Mouse (Mus musculus) MEL (cell line): ENCODE data around the gene Slc26a10. TPM values are rescaled to one million over a fixed set of nuclear protein-coding genes. Genes with fewer than 3 reads are reported as not detected.
A peak's percentile ranks its signal among the peaks of the same experiment; 100 is the strongest.

Source experiments
- DNase-seq: peaks from one replicate; pipeline ENCODE4 v3.0.0; 2011; ENCODE audit warnings: low read depth, low spot score
- H3K27ac ChIP-seq: 2 replicates; pipeline ENCODE4 v1.5.1; 2012; ENCODE audit warnings: low read depth, mild to moderate bottlenecking, control low read depth, low read length, moderate library complexity; ENCODE audit not compliant: control insufficient read depth
- H3K27me3 ChIP-seq, 2 experiments: fragments of 150-350 bp in 1 of 2; sonication (generic) in 1 of 2; 2 replicates each; pipeline ENCODE4 v1.6.1; 2012; ENCODE audit warnings: low read length in 2 of 2, mild to moderate bottlenecking in 2 of 2, improper control_type of control experiment in 1 of 2, moderate library complexity in 1 of 2; ENCODE audit not compliant: insufficient read depth in 2 of 2, control insufficient read depth in 1 of 2
- H3K36me3 ChIP-seq, 2 experiments: 2 replicates each; pipeline ENCODE4 v1.6.1; 2012 to 2014; ENCODE audit warnings: low read length in 2 of 2, improper control_type of control experiment in 1 of 2, inconsistent platforms in 1 of 2, mild to moderate bottlenecking in 1 of 2; ENCODE audit not compliant: insufficient read depth in 2 of 2, control insufficient read depth in 1 of 2
- H3K4me1 ChIP-seq, 2 experiments: fragments of 150-350 bp in 1 of 2; sonication (generic) in 1 of 2; 2 replicates each; pipeline ENCODE4 v1.6.1; 2012; ENCODE audit warnings: low read length in 2 of 2, improper control_type of control experiment in 1 of 2, mild to moderate bottlenecking in 1 of 2; ENCODE audit not compliant: insufficient read depth in 2 of 2, control insufficient read depth in 1 of 2
- H3K4me3 ChIP-seq, 2 experiments: fragments of 150-350 bp in 1 of 2; sonication (generic) in 1 of 2; 2 replicates each; pipeline ENCODE4 v1.5.1; 2012; ENCODE audit warnings: low read depth in 2 of 2, low read length in 2 of 2, mild to moderate bottlenecking in 2 of 2, moderate library complexity in 2 of 2, control low read depth in 1 of 2, improper control_type of control experiment in 1 of 2; ENCODE audit not compliant: control insufficient read depth in 1 of 2, insufficient read depth in 1 of 2
- H3K79me2 ChIP-seq: 2 replicates; pipeline ENCODE4 v1.6.1; 2012; ENCODE audit warnings: mild to moderate bottlenecking, low read length, moderate library complexity; ENCODE audit not compliant: control insufficient read depth, poor library complexity, insufficient read depth
- H3K9ac ChIP-seq: 2 replicates; pipeline ENCODE4 v1.6.1; 2012; ENCODE audit warnings: low read depth, mild to moderate bottlenecking, control low read depth, low read length, moderate library complexity; ENCODE audit not compliant: control insufficient read depth, poor library complexity, severe bottlenecking
- H3K9me3 ChIP-seq: fragments of 150-350 bp; sonication (generic); replicated peaks from 2 replicates; pipeline ENCODE4 v1.6.1; 2012; ENCODE audit warnings: mild to moderate bottlenecking, low read length, improper control_type of control experiment, moderate library complexity; ENCODE audit not compliant: insufficient read depth
- BHLHE40 ChIP-seq: IDR thresholded peaks from 2 replicates; pipeline ENCODE4 v1.6.1; 2012; ENCODE audit warnings: low read depth, mild to moderate bottlenecking, inconsistent platforms, low read length, improper control_type of control experiment, borderline replicate concordance
- CTCF ChIP-seq, 3 experiments: IDR thresholded peaks in 2 of 3; conservative IDR thresholded peaks in 1 of 3; 2 replicates each; pipeline ENCODE4 v1.5.1; 2011 to 2012; ENCODE audit warnings: low read length in 3 of 3, low read depth in 2 of 3, mild to moderate bottlenecking in 2 of 3, improper control_type of control experiment in 1 of 3, inconsistent platforms in 1 of 3, mixed read lengths in 1 of 3, moderate library complexity in 1 of 3; ENCODE audit not compliant: control insufficient read depth in 1 of 3, insufficient read depth in 1 of 3, poor library complexity in 1 of 3, severe bottlenecking in 1 of 3
- E2F4 ChIP-seq: IDR thresholded peaks from 2 replicates; pipeline ENCODE4 v1.6.1; 2011; ENCODE audit warnings: low read depth, low read length, improper control_type of control experiment, borderline replicate concordance
- ELF1 ChIP-seq: IDR thresholded peaks from 2 replicates; pipeline ENCODE4 v1.6.1; 2014; ENCODE audit warnings: low read depth, mild to moderate bottlenecking, inconsistent platforms, low read length, improper control_type of control experiment, moderate library complexity
- EP300 ChIP-seq, 2 experiments: IDR thresholded peaks; 2 replicates each; pipeline ENCODE4 v1.6.1; 2011; ENCODE audit warnings: improper control_type of control experiment in 2 of 2, low read length in 2 of 2, low read depth in 1 of 2, mild to moderate bottlenecking in 1 of 2
- ETS1 ChIP-seq: IDR thresholded peaks from 2 replicates; pipeline ENCODE4 v1.6.1; 2012; ENCODE audit warnings: low read depth, mild to moderate bottlenecking, inconsistent platforms, low read length, improper control_type of control experiment, moderate library complexity
- GABPA ChIP-seq: IDR thresholded peaks from 2 replicates; pipeline ENCODE4 v1.6.1; 2012; ENCODE audit warnings: low read depth, mild to moderate bottlenecking, inconsistent platforms, low read length, improper control_type of control experiment, moderate library complexity
- HCFC1 ChIP-seq: IDR thresholded peaks from 2 replicates; pipeline ENCODE4 v1.6.1; 2012; ENCODE audit warnings: low read depth, mild to moderate bottlenecking, inconsistent platforms, low read length, improper control_type of control experiment, moderate library complexity
- KAT2A ChIP-seq: conservative IDR thresholded peaks from 2 replicates; pipeline ENCODE4 v1.6.1; 2012; ENCODE audit warnings: low read depth, low read length, improper control_type of control experiment, inconsistent platforms
- MAZ ChIP-seq: IDR thresholded peaks from 2 replicates; pipeline ENCODE4 v1.6.1; 2012; ENCODE audit warnings: low read depth, mild to moderate bottlenecking, inconsistent platforms, low read length, improper control_type of control experiment
- MEF2A ChIP-seq: IDR thresholded peaks from 2 replicates; pipeline ENCODE4 v1.6.1; 2014; ENCODE audit warnings: low read depth, mild to moderate bottlenecking, inconsistent platforms, low read length, improper control_type of control experiment; ENCODE audit not compliant: poor library complexity, insufficient replicate concordance, severe bottlenecking; ENCODE audit errors: extremely low read depth
- MXI1 ChIP-seq: IDR thresholded peaks from 2 replicates; pipeline ENCODE4 v1.6.1; 2011; ENCODE audit warnings: mild to moderate bottlenecking, low read depth, low read length, improper control_type of control experiment
- MYC ChIP-seq: IDR thresholded peaks from 2 replicates; pipeline ENCODE4 v1.6.1; 2011; ENCODE audit warnings: low read depth, mild to moderate bottlenecking, low read length, improper control_type of control experiment, moderate library complexity
- POLR2AphosphoS2 ChIP-seq: IDR thresholded peaks from 2 replicates; pipeline ENCODE4 v1.6.1; 2011; ENCODE audit warnings: low read length, improper control_type of control experiment
- RAD21 ChIP-seq: IDR thresholded peaks from 2 replicates; pipeline ENCODE4 v1.6.1; 2011; ENCODE audit warnings: mild to moderate bottlenecking, low read depth, low read length, improper control_type of control experiment
- SIN3A ChIP-seq: IDR thresholded peaks from 2 replicates; pipeline ENCODE4 v1.6.1; 2012; ENCODE audit warnings: low read length, improper control_type of control experiment, inconsistent platforms
- SMC3 ChIP-seq: IDR thresholded peaks from 2 replicates; pipeline ENCODE4 v1.6.1; 2011; ENCODE audit warnings: low read depth, low read length, improper control_type of control experiment
- TCF12 ChIP-seq: IDR thresholded peaks from 2 replicates; pipeline ENCODE4 v1.6.1; 2014; ENCODE audit warnings: low read depth, mild to moderate bottlenecking, inconsistent platforms, low read length, improper control_type of control experiment, moderate library complexity
- USF1 ChIP-seq: IDR thresholded peaks from 2 replicates; pipeline ENCODE4 v1.6.1; 2014; ENCODE audit warnings: low read depth, mild to moderate bottlenecking, inconsistent platforms, low read length, improper control_type of control experiment, moderate library complexity
- USF2 ChIP-seq, 2 experiments: IDR thresholded peaks; 2 replicates each; pipeline ENCODE4 v1.6.1; 2011 to 2012; ENCODE audit warnings: improper control_type of control experiment in 2 of 2, low read length in 2 of 2, borderline replicate concordance in 1 of 2, inconsistent platforms in 1 of 2, low read depth in 1 of 2, mild to moderate bottlenecking in 1 of 2; ENCODE audit not compliant: insufficient read depth in 1 of 2
- ZC3H11A ChIP-seq: IDR thresholded peaks from 2 replicates; pipeline ENCODE4 v1.6.1; 2012; ENCODE audit warnings: low read depth, mild to moderate bottlenecking, inconsistent platforms, low read length, improper control_type of control experiment
- ZMIZ1 ChIP-seq: IDR thresholded peaks from 2 replicates; pipeline ENCODE4 v1.6.1; 2012; ENCODE audit warnings: low read depth, mild to moderate bottlenecking, inconsistent platforms, low read length, improper control_type of control experiment, moderate library complexity
- polyA plus RNA-seq, 2 experiments: library from polyadenylated mRNA; stranded (reverse) in 1 of 2; unstranded in 1 of 2; fragments of >175 nt in 1 of 2; fragments of >200 nt in 1 of 2; gene quantifications; 2 replicates each; pipeline versions ENCODE4 v1.2.1 to v1.2.4; 2012; ENCODE audit warnings: low replicate concordance in 2 of 2, low read depth in 1 of 2; ENCODE audit not compliant: insufficient read length in 2 of 2, insufficient read depth in 1 of 2, missing spikeins in 1 of 2
- total RNA-seq: library from RNA; depleted of rRNA; stranded (reverse); fragments of 300-350 nt; gene quantifications from 2 replicates; pipeline ENCODE4 v1.2.3, GENCODE M21; 2012; rRNA removed

Slc26a10 gene
- 0.75 and 1.1 TPM in 2 replicates for total RNA-seq
- 1 to 10 TPM in 1 of 2 experiments, not detected in 1; 1.3 TPM for polyA plus RNA-seq

GRCm38 (mm10) chr10:127179871-127180694 is at the start of gene Slc26a10:
Gene Slc26a10, minus strand, starts transcription at chr10:127180645.
- no peaks in the 10 kb centered on the region for H3K79me2 ChIP-seq
- H3K4me1 ChIP-seq = peaks cover 0 to 15% of the 10 kb centered on the region in 2 experiments; a peak in 3 of 4 replicates
- no peaks in the 10 kb centered on the region for H3K9me3 ChIP-seq
- H3K27ac ChIP-seq = no peak within 1 kb of the TSS
- no peaks in the 10 kb centered on the region for H3K27me3 ChIP-seq
- H3K36me3 ChIP-seq = peaks cover 0 to 4% of the 10 kb centered on the region in 2 experiments; a peak in 2 of 4 replicates
- no peak within 1 kb of the TSS for H3K9ac ChIP-seq
- TF ChIP-seq KAT2A = no peak
- TF ChIP-seq ELF1 = no peak
- TF ChIP-seq ETS1 = no peak
- TF ChIP-seq MYC = no peak
- TF ChIP-seq TCF12 = no peak
- no peak for TF ChIP-seq POLR2AphosphoS2
- TF ChIP-seq HCFC1 = no peak
- TF ChIP-seq ZMIZ1 = no peak
- TF ChIP-seq E2F4 = no peak
- no peak for TF ChIP-seq MAZ
- TF ChIP-seq MEF2A = no peak
- TF ChIP-seq USF1 = no peak
- no peak for TF ChIP-seq SIN3A
- no peak for TF ChIP-seq RAD21
- no peak for TF ChIP-seq MXI1
- no peak for TF ChIP-seq USF2 (IDR thresholded peaks at IDR 0.05; ENCODE audit: borderline replicate concordance in 1 of 2, insufficient read depth in 1 of 2, low read depth in 1 of 2, low read length in 2 of 2)
- TF ChIP-seq, all 39 proteins: peak for 0
- DNase-seq = no peak
- no peak within 1 kb of the TSS for H3K4me3 ChIP-seq

GRCm38 (mm10) chr10:127228897-127229296 is 48.5 kb upstream of the Slc26a10 start:
- Histone ChIP-seq H3K4me3 (no peak overlapping the region), H3K9ac (no peak overlapping the region), H3K36me3 (no peaks in the 10 kb centered on the region), H3K4me1 (peaks cover 0 to 7% of the 10 kb centered on the region in 2 experiments; a peak in 1 of 4 replicates), H3K27ac (no peak overlapping the region), H3K79me2 (no peaks in the 10 kb centered on the region), H3K27me3 (no peaks in the 10 kb centered on the region), H3K9me3 (no peaks in the 10 kb centered on the region)
- peak; percentile 76 for DNase-seq
- TF ChIP-seq SMC3 (peak; percentile 94), RAD21 (peak; percentile 94), BHLHE40 (no peak), USF2 (IDR thresholded peaks at IDR 0.05; ENCODE audit: borderline replicate concordance in 1 of 2, insufficient read depth in 1 of 2, low read depth in 1 of 2, low read length in 2 of 2) (no peak), ZC3H11A (peak; percentile 95), SIN3A (0 out of 2 replicates have a peak, but pooled peaks have one; percentile 22), CTCF (IDR thresholded peaks at IDR 0.05 in 2 of 3, conservative IDR thresholded peaks at IDR 0.05 in 1 of 3; ENCODE audit: control insufficient read depth in 1 of 3, insufficient read depth in 1 of 3, low read depth in 2 of 3, low read length in 3 of 3, poor library complexity in 1 of 3, severe bottlenecking in 1 of 3) (peak; percentile 41 to 93 (median 83)), TCF12 (no peak), GABPA (no peak), EP300 (IDR thresholded peaks at IDR 0.05; ENCODE audit: low read depth in 1 of 2, low read length in 2 of 2) (no peak)
